Mouse (Mus musculus) common myeloid progenitor, adult 5-6 weeks (primary cell): ENCODE measurements around the gene Oca2. TPM values are rescaled to one million over a fixed set of nuclear protein-coding genes. Genes with fewer than 3 reads are reported as not detected.

ENCODE experiments used
- ATAC-seq: replicated peaks from 2 replicates; pipeline ENCODE4 v1.8.0; 2016; ENCODE audit warnings: low read depth, mild to moderate bottlenecking, moderate TSS enrichment, inconsistent platforms; ENCODE audit not compliant: poor library complexity, severe bottlenecking
- total RNA-seq: library from RNA; stranded (forward); fragments of 200-1000, 187-1606 nt; gene quantifications from 2 replicates; pipeline ENCODE4 v1.2.3, GENCODE M21; 2017

Oca2 gene
- total RNA-seq, 1 experiment from 2014 or later: not detected

GRCm38 (mm10) chr7:56356658-56357342, 117.2 kb downstream of the Oca2 start:
- ATAC-seq: no peak

GRCm38 (mm10) chr7:56381750-56382421, 142.3 kb downstream of the Oca2 start:
- ATAC-seq: no peak

DNA sequence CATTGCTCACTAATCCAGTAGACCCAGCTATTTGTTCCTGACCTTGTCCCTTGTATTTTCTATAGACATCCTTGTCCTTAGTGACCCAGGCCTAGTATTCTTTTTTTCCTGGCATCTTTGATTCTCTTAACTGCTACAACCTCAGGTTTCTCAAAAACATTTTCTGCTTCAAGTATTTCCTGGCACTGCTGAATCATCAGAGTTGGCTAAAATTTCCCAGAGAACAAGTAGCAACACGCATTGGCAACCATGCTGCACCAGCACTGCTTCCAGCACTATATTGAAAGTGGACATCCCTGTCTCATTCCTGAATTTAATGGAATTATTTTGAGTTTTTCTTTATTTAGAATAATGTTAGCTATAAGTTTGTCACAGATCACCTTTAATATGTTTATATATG, 143.1 kb downstream of the Oca2 start:
- no peak for ATAC-seq

- no peak for ATAC-seq
Measured at GRCm38 (mm10) chr7:56388295-56388694, 148.7 kb downstream of the Oca2 start.

DNA sequence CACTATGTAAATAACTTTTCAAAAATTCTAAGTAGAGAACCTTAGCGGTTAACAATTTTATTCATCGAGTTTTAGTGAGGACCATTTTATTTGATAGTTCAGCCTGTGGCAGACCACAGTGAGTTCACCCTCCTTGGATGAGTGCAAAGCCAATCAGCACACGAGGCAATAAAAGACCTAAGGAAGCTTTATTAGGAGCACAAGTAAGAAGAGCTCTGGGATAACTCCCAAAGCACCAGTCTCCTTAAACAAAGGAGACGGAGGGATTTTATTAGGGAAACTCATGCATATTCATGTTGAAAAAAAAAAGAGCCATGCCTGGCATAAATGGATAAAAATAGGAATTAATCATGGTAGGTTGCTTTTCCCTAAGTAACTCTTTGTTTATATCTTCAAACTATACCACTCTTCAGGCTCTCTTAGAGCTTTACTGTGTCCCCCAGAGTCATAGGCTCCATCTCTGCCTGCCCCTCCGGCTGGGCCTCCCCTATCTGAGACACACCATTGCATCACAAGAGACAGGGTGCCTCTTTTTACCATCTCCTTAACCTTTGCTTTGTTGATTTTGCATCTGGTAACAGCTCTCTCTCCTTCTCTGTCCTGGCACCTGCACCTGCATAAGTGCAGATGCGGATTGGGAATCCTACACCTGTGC, 178.7 kb downstream of the Oca2 start:
- no peak for ATAC-seq

- no peak for ATAC-seq
Measured at GRCm38 (mm10) chr7:56419253-56419844, 179.8 kb downstream of the Oca2 start.

DNA sequence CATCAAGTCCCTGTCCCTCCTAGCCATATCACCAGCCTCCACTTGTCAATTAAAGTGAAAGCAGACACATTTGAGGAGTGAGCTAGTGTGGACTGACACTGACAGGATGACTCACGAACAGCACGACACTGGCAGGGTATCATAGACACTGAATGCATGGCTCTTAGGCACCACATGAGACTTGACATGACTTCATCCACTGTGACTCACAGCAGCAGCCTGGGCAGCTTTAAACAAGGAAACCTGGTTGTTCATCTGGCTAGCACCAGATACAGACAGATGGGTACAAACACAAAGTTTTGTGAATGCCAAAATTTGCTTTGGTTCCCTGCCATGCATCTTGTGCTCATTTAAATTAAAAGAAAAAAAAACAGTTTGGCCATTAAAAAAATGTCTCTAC, 182.4 kb downstream of the Oca2 start:
- ATAC-seq: no peak

DNA sequence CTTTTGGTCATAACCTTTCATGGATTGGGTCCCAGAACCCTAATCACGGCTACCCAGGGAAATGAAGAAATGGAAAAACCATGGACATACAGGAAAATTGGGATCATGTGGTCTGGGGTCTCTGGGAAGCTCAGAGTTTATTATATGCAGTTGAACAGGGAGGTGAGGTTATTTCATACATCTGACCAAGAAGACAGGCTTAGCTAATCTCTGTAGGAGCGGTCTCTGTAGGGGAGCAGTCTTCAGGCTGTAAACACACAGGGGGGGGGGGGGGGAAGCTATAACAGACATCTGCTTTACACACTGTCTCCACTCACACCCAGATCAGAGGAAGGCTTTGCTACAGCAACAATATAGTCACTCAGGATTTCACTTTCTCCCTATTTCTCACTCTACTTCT, 184.0 kb downstream of the Oca2 start:
- ATAC-seq: no peak

DNA sequence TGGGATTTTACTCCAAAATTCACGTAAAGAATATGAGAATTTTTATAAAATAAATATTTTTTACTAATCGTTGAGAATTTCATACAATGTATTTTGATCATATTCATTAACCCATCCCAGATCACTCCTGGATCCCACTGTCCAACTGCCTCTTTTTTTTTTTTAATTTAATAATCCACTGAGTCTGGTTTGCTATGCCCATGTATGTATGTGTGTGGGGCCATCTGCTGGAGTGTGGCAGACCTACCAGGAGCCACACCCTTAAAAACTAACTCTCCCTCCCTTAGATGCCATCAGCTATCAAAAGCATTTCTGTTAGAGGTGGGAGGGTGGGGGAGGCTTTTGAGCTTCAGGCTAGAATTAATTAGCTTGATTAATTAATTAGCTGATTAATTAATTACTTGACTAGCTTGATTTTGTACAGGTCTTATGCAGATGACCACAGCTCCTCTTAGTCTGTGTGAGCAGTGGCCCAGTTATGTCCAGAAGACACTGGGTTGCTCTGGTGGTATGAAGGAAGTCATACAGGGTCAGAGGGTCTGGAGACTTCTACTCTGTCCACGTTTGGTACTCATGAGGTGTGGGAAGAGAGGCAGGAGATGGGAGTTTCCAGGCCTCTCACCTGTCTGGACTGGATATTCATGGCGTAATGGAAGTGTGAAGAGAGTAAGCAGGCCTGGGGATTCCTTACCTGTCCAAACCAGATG, 221.4 kb downstream of the Oca2 start:
- no peak for ATAC-seq

DNA sequence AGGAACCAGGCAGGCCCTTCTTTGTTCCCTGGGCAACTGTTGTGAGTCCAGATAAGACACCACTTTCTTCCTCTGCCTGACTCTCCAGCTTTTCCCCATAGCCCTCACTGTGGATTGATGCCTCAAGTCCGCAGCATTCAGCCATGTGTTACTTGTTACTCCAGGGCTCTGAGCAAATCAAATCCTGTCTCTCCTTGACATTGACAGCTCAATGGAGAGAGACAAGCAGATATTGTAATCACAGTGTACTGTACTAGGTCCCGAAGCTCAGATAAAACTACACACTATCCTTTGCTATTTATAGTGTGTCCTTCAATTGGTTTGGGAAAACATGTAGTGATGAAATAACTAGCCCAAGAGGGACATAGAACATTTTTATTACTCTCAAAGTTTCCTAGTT, 258.7 kb downstream of the Oca2 start:
- ATAC-seq: no peak

- no peak for ATAC-seq
Measured at GRCm38 (mm10) chr7:56499319-56499718, 259.8 kb downstream of the Oca2 start.

GRCm38 (mm10) chr7:56499767-56500166, 260.2 kb downstream of the Oca2 start:
- no peak for ATAC-seq

- ATAC-seq: no peak
Measured at GRCm38 (mm10) chr7:56500438-56500837, 260.9 kb downstream of the Oca2 start.

- ATAC-seq: no peak
Measured at GRCm38 (mm10) chr7:56518581-56518980, 279.0 kb downstream of the Oca2 start.

GRCm38 (mm10) chr7:56519741-56520140, 280.2 kb downstream of the Oca2 start:
- no peak for ATAC-seq

DNA sequence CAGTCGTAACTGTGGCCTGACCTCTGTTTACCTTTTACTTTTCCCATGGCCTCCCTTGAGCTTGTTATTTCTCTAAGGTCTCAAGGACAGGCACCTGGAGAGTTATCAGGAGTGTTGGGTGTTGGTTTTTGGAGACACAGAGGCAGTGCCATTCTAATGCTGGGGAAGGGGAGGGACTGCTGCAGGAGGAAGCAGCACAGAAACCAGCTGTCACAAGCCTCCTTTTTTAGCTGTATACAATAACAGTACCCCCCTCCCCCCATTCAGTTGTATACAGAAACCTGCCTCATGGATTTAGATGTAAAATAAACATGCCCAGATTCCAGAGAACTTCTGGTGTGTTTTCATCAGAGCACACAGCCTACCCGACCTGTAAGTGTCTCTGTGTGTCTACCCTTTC, 295.3 kb downstream of the Oca2 start:
- no peak for ATAC-seq

DNA sequence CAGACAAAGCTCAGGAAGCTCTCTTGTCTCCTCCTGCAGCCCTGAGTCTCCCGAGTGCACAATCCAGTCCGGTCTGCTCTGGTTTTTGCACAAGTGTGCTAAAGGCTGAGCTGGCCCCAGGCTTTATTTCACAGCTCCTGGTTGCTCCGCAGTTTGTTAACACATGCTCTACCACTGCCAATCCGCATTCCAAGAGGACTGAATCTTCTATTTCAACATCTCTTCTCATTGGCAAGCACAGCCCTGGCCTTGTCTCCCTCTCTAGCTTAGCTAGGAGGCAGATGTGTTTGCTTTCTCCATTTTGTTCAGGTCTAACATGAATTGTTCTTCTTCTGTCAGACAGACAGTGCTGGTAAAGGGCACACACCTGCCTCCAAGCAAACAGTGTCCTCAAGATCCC, 309.7 kb downstream of the Oca2 start:
- no peak for ATAC-seq

DNA sequence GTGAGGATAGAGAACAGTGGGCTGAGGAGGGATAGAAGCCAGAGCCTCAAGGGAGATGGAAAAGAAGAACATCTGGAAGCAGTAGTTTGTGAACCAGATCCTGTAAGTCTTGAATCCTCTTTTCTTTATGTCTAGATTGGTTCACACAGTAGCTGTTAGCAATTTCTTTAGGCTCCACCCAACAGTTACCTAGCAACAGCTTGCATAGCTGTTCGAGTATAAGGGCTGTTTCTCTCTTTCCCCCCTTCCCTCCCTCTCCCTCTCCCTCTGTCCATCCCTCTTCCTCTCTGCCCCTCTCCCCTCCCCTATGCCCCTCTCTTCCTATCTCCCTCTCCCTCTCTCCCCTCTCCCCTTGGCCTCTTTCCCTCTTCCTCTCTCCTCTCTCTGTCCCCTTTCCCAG, 312.2 kb downstream of the Oca2 start:
- ATAC-seq: no peak
